ENCODE assay signal across 8 mouse cellular contexts in genomic region chr14:54636954-54637353, GRCm38 (mm10). TPM values are rescaled to one million over a fixed set of nuclear protein-coding genes. Genes with fewer than 3 reads are reported as not detected.
DNase-seq lines count a peak whose midpoint lies in the region; ATAC-seq and TF ChIP-seq lines count a peak whose summit lies in the region.

No protein-coding gene starts in this region.

- H3K9me3 ChIP-seq in forebrain, postnatal 0 days (ENCODE audit: low read length), result no peaks in the 10 kb centered on the region
- no peaks in the 10 kb centered on the region for H3K9me3 ChIP-seq in forebrain, embryonic 15.5 days
- H3K9me3 ChIP-seq in liver, embryonic 11.5 days (ENCODE audit: control insufficient read depth, low read length), result no peaks in the 10 kb centered on the region
- no peaks in the 10 kb centered on the region for H3K9me3 ChIP-seq in liver, embryonic 14.5 days (ENCODE audit: control insufficient read depth, low read length)

- TF ChIP-seq POLR2A in liver, adult 2 months (IDR thresholded peaks at IDR 0.05; ENCODE audit: extremely low read depth, insufficient read depth, low read length), result no peak

- intact Hi-C loops in left cerebral cortex, postnatal 36 days (cut with DNase I), result no loop called here

- no peaks in the 10 kb centered on the region for H3K27me3 ChIP-seq in forebrain, postnatal 0 days (ENCODE audit: insufficient read depth, low read length)
- H3K27me3 ChIP-seq in forebrain, embryonic 15.5 days, result no peaks in the 10 kb centered on the region
- no peaks in the 10 kb centered on the region for H3K27me3 ChIP-seq in liver, adult 2 months (ENCODE audit: control insufficient read depth, insufficient read depth, low read length)
- H3K27me3 ChIP-seq in liver, embryonic 11.5 days (replicated peaks; ENCODE audit: control insufficient read depth, insufficient read depth, low read length), result 0 out of 2 replicates have a peak, but pooled peaks cover 3% of the 10 kb centered on the region
- peaks cover 3% of the 10 kb centered on the region; the same call in 1 of the 2 replicates for H3K27me3 ChIP-seq in liver, embryonic 14.5 days (ENCODE audit: control insufficient read depth, insufficient read depth, low read length)

- peak; percentile 91 for TF ChIP-seq CTCF in forebrain, postnatal 0 days (IDR thresholded peaks at IDR 0.05; ENCODE audit: low read depth)
- peak; percentile 87 for TF ChIP-seq CTCF in liver, adult 2 months (IDR thresholded peaks at IDR 0.05; ENCODE audit: low read depth, low read length)
- TF ChIP-seq CTCF in liver, embryonic 14.5 days (IDR thresholded peaks at IDR 0.05; ENCODE audit: low read depth), result peak; percentile 94

- H3K36me3 ChIP-seq in forebrain, postnatal 0 days (ENCODE audit: insufficient read depth), result peaks cover 26% of the 10 kb centered on the region
- peaks cover 35% of the 10 kb centered on the region for H3K36me3 ChIP-seq in forebrain, embryonic 15.5 days
- no peaks in the 10 kb centered on the region for H3K36me3 ChIP-seq in liver, adult 2 months (ENCODE audit: control insufficient read depth, insufficient read depth, low read length)
- peaks cover 14% of the 10 kb centered on the region for H3K36me3 ChIP-seq in liver, embryonic 11.5 days (ENCODE audit: control insufficient read depth, insufficient read depth, low read length)
- no peaks in the 10 kb centered on the region for H3K36me3 ChIP-seq in liver, embryonic 14.5 days (replicated peaks; ENCODE audit: control insufficient read depth, insufficient read depth, low read depth)

- TF ChIP-seq EP300 in liver, embryonic 14.5 days (IDR thresholded peaks at IDR 0.05; ENCODE audit: low read depth), result no peak

- DNase-seq in forebrain, postnatal 0 days, result peak; percentile 49
- DNase-seq in liver, adult 2 months (ENCODE audit: extremely low read depth, low read depth, low spot score), result peak; percentile 39
- DNase-seq in liver, embryonic 11.5 days (ENCODE audit: low spot score), result no peak
- peak; percentile 53 to 69 for DNase-seq in adrenal gland, postnatal 36 days
- no peak for DNase-seq in liver, embryonic 14.5 days (ENCODE audit: low read depth in 3 of 3, low spot score in 3 of 3)
- DNase-seq in thymus, postnatal 14 days, result peak; percentile 60
- no peak for DNase-seq in left cerebral cortex, postnatal 36 days (ENCODE audit: low spot score in 2 of 2)

- no peak overlapping the region for H3K27ac ChIP-seq in forebrain, postnatal 0 days (ENCODE audit: low read depth, low read length)
- H3K27ac ChIP-seq in forebrain, embryonic 15.5 days (replicated peaks), result no peak overlapping the region
- no peak overlapping the region for H3K27ac ChIP-seq in liver, adult 2 months (replicated peaks; ENCODE audit: insufficient read depth, low read depth, low read length)
- no peak overlapping the region for H3K27ac ChIP-seq in liver, embryonic 11.5 days (ENCODE audit: low read depth, low read length)
- H3K27ac ChIP-seq in liver, embryonic 14.5 days, result no peak overlapping the region

- H3K4me1 ChIP-seq in forebrain, postnatal 0 days (ENCODE audit: insufficient read depth), result peaks cover 4% of the 10 kb centered on the region; the same call in 1 of the 2 replicates
- peaks cover 25% of the 10 kb centered on the region for H3K4me1 ChIP-seq in forebrain, embryonic 15.5 days
- no peaks in the 10 kb centered on the region for H3K4me1 ChIP-seq in liver, adult 2 months (ENCODE audit: control insufficient read depth, insufficient read depth, low read length)
- H3K4me1 ChIP-seq in liver, embryonic 11.5 days (replicated peaks; ENCODE audit: control insufficient read depth, insufficient read depth, low read length), result 0 out of 2 replicates have a peak, but pooled peaks cover 9% of the 10 kb centered on the region
- no peaks in the 10 kb centered on the region for H3K4me1 ChIP-seq in liver, embryonic 14.5 days (replicated peaks; ENCODE audit: control insufficient read depth in 2 of 2, insufficient read depth in 2 of 2, low read length in 1 of 2)

- 51% methylated on average over 8 of the region's 8 CpGs for WGBS in forebrain, postnatal 0 days
- 44% methylated on average over 8 of the region's 8 CpGs for WGBS in forebrain, embryonic 15.5 days
- WGBS in liver, adult 2 months, result 50% methylated on average over 8 of the region's 8 CpGs
- 52% methylated on average over 8 of the region's 8 CpGs for WGBS in liver, embryonic 11.5 days
- WGBS in liver, embryonic 14.5 days (ENCODE audit: insufficient replicate concordance), result 42% methylated on average over 8 of the region's 8 CpGs

- ATAC-seq in forebrain, postnatal 0 days, result no peak
- ATAC-seq in forebrain, embryonic 15.5 days (replicated peaks), result no peak
- no peak for ATAC-seq in liver, embryonic 11.5 days (replicated peaks; ENCODE audit: low FRiP score)
- ATAC-seq in liver, embryonic 14.5 days (ENCODE audit: insufficient read depth), result no peak

- no peaks in the 10 kb centered on the region for H3K79me2 ChIP-seq in liver, adult 2 months (ENCODE audit: control insufficient read depth, insufficient read depth, low read length)

- H3K9ac ChIP-seq in forebrain, postnatal 0 days, result no peak overlapping the region
- H3K9ac ChIP-seq in forebrain, embryonic 15.5 days (replicated peaks), result no peak overlapping the region
- H3K9ac ChIP-seq in liver, adult 2 months (ENCODE audit: low read depth, low read length), result no peak overlapping the region
- H3K9ac ChIP-seq in liver, embryonic 11.5 days (ENCODE audit: low read depth, low read length), result no peak overlapping the region
- H3K9ac ChIP-seq in liver, embryonic 14.5 days (replicated peaks), result no peak overlapping the region

- H3K4me2 ChIP-seq in forebrain, postnatal 0 days (ENCODE audit: low read depth), result no peak overlapping the region
- no peak overlapping the region for H3K4me2 ChIP-seq in forebrain, embryonic 15.5 days (replicated peaks)
- H3K4me2 ChIP-seq in liver, embryonic 11.5 days, result no peak overlapping the region
- no peak overlapping the region for H3K4me2 ChIP-seq in liver, embryonic 14.5 days (ENCODE audit: low read depth)

- H3K4me3 ChIP-seq in forebrain, postnatal 0 days (ENCODE audit: low read depth, low read length), result no peak overlapping the region
- no peak overlapping the region for H3K4me3 ChIP-seq in forebrain, embryonic 15.5 days
- no peak overlapping the region for H3K4me3 ChIP-seq in liver, adult 2 months (ENCODE audit: insufficient read depth, low read depth, low read length)
- H3K4me3 ChIP-seq in liver, embryonic 11.5 days (ENCODE audit: low read depth, low read length), result no peak overlapping the region
- no peak overlapping the region for H3K4me3 ChIP-seq in liver, embryonic 14.5 days (ENCODE audit: insufficient read depth in 1 of 2, low read depth in 2 of 2, low read length in 2 of 2)

RNA-seq across cellular contexts. Expression of gene Gm17606, which starts 3.8 kb away (rescaled TPM):
- not detected in 2 replicates for total RNA-seq in forebrain, postnatal 0 days (2014; rRNA removed)
- polyA plus RNA-seq in forebrain, postnatal 0 days (2015; fragmentation: Nextera tagmentation; extraction: Ambion mirVana), result not detected in 2 replicates
- polyA plus RNA-seq in forebrain, embryonic 15.5 days (2015; fragmentation: Nextera tagmentation; extraction: Ambion mirVana), result not detected in 2 replicates
- total RNA-seq in liver, adult 2 months (2014; rRNA removed), result not detected in 2 replicates
- not detected in 2 replicates for polyA plus RNA-seq in liver, adult 2 months (2012; rRNA removed)
- polyA plus RNA-seq in liver, embryonic 11.5 days (2014; fragmentation: Nextera tagmentation; extraction: Ambion mirVana), result not detected in 2 replicates
- not detected for total RNA-seq in adrenal gland, postnatal 36 days (2021)
- polyA plus RNA-seq in liver, embryonic 14.5 days (2012; rRNA removed), result not detected in 2 replicates
- not detected in 2 replicates for polyA plus RNA-seq in liver, embryonic 14.5 days (2014; fragmentation: Nextera tagmentation; extraction: Ambion mirVana)
- total RNA-seq in left cerebral cortex, postnatal 36 days (2021), result not detected

RNA-seq across cellular contexts. Expression of gene Cdh24, which starts 4.2 kb away (rescaled TPM):
- 15.6 and 21.7 TPM in 2 replicates for total RNA-seq in forebrain, postnatal 0 days (2014; rRNA removed)
- polyA plus RNA-seq in forebrain, postnatal 0 days (2015; fragmentation: Nextera tagmentation; extraction: Ambion mirVana), result 3.8 and 4.6 TPM in 2 replicates
- 7.6 and 8.6 TPM in 2 replicates for polyA plus RNA-seq in forebrain, embryonic 15.5 days (2015; fragmentation: Nextera tagmentation; extraction: Ambion mirVana)
- 0.09 and 0.27 TPM in 2 replicates for total RNA-seq in liver, adult 2 months (2014; rRNA removed)
- 0.37 and 0.73 TPM in 2 replicates for polyA plus RNA-seq in liver, adult 2 months (2012; rRNA removed)
- polyA plus RNA-seq in liver, embryonic 11.5 days (2014; fragmentation: Nextera tagmentation; extraction: Ambion mirVana), result 1.7 and 1.9 TPM in 2 replicates
- 1 to 10 TPM in 1 of 2 experiments, under 1 TPM in 1; 0.95 to 1.4 TPM for total RNA-seq in adrenal gland, postnatal 36 days (2021)
- polyA plus RNA-seq in liver, embryonic 14.5 days (2012; rRNA removed), result 1.4 and 1.6 TPM in 2 replicates
- 0.08 and 0.13 TPM in 2 replicates for polyA plus RNA-seq in liver, embryonic 14.5 days (2014; fragmentation: Nextera tagmentation; extraction: Ambion mirVana)
- 1 to 10 TPM; 7.0 to 9.6 TPM for total RNA-seq in left cerebral cortex, postnatal 36 days (2021)

RNA-seq across cellular contexts. Expression of gene Psmb11, which starts 15.7 kb away (rescaled TPM):
- total RNA-seq in forebrain, postnatal 0 days (2014; rRNA removed), result under 0.01 TPM in 1 of 2 replicates, not detected in the other
- 0.04 and 0.08 TPM in 2 replicates for polyA plus RNA-seq in forebrain, postnatal 0 days (2015; fragmentation: Nextera tagmentation; extraction: Ambion mirVana)
- polyA plus RNA-seq in forebrain, embryonic 15.5 days (2015; fragmentation: Nextera tagmentation; extraction: Ambion mirVana), result 0.15 TPM in 1 of 2 replicates, not detected in the other
- not detected in 2 replicates for total RNA-seq in liver, adult 2 months (2014; rRNA removed)
- polyA plus RNA-seq in liver, adult 2 months (2012; rRNA removed), result not detected in 2 replicates
- polyA plus RNA-seq in liver, embryonic 11.5 days (2014; fragmentation: Nextera tagmentation; extraction: Ambion mirVana), result not detected in 2 replicates
- total RNA-seq in adrenal gland, postnatal 36 days (2021), result not detected
- polyA plus RNA-seq in liver, embryonic 14.5 days (2012; rRNA removed), result not detected in 2 replicates
- 0.03 TPM in 1 of 2 replicates, not detected in the other for polyA plus RNA-seq in liver, embryonic 14.5 days (2014; fragmentation: Nextera tagmentation; extraction: Ambion mirVana)
- under 1 TPM; 0.27 to 0.30 TPM for total RNA-seq in left cerebral cortex, postnatal 36 days (2021)

RNA-seq across cellular contexts. Expression of gene Psmb5, which starts 19.1 kb away (rescaled TPM):
- total RNA-seq in forebrain, postnatal 0 days (2014; rRNA removed), result 180 and 239 TPM in 2 replicates
- polyA plus RNA-seq in forebrain, postnatal 0 days (2015; fragmentation: Nextera tagmentation; extraction: Ambion mirVana), result 420 and 499 TPM in 2 replicates
- 430 and 444 TPM in 2 replicates for polyA plus RNA-seq in forebrain, embryonic 15.5 days (2015; fragmentation: Nextera tagmentation; extraction: Ambion mirVana)
- 179 and 181 TPM in 2 replicates for total RNA-seq in liver, adult 2 months (2014; rRNA removed)
- 217 and 221 TPM in 2 replicates for polyA plus RNA-seq in liver, adult 2 months (2012; rRNA removed)
- polyA plus RNA-seq in liver, embryonic 11.5 days (2014; fragmentation: Nextera tagmentation; extraction: Ambion mirVana), result 411 and 417 TPM in 2 replicates
- 100 to 1,000 TPM; 347 to 407 TPM for total RNA-seq in adrenal gland, postnatal 36 days (2021)
- polyA plus RNA-seq in liver, embryonic 14.5 days (2012; rRNA removed), result 95.4 and 111 TPM in 2 replicates
- polyA plus RNA-seq in liver, embryonic 14.5 days (2014; fragmentation: Nextera tagmentation; extraction: Ambion mirVana), result 205 and 223 TPM in 2 replicates
- total RNA-seq in left cerebral cortex, postnatal 36 days (2021), result 100 to 1,000 TPM; 164 to 176 TPM

RNA-seq across cellular contexts. Expression of gene 4931414P19Rik, which starts 31.2 kb away (rescaled TPM):
- 6.5 and 12.8 TPM in 2 replicates for total RNA-seq in forebrain, postnatal 0 days (2014; rRNA removed)
- 2.2 and 3.1 TPM in 2 replicates for polyA plus RNA-seq in forebrain, postnatal 0 days (2015; fragmentation: Nextera tagmentation; extraction: Ambion mirVana)
- 8.0 and 8.9 TPM in 2 replicates for polyA plus RNA-seq in forebrain, embryonic 15.5 days (2015; fragmentation: Nextera tagmentation; extraction: Ambion mirVana)
- total RNA-seq in liver, adult 2 months (2014; rRNA removed), result 3.0 and 3.1 TPM in 2 replicates
- 2.6 and 4.3 TPM in 2 replicates for polyA plus RNA-seq in liver, adult 2 months (2012; rRNA removed)
- 5.6 and 5.8 TPM in 2 replicates for polyA plus RNA-seq in liver, embryonic 11.5 days (2014; fragmentation: Nextera tagmentation; extraction: Ambion mirVana)
- 1 to 10 TPM; 4.3 to 6.0 TPM for total RNA-seq in adrenal gland, postnatal 36 days (2021)
- polyA plus RNA-seq in liver, embryonic 14.5 days (2012; rRNA removed), result 2.2 and 4.3 TPM in 2 replicates
- polyA plus RNA-seq in liver, embryonic 14.5 days (2014; fragmentation: Nextera tagmentation; extraction: Ambion mirVana), result 1.1 and 1.9 TPM in 2 replicates
- total RNA-seq in left cerebral cortex, postnatal 36 days (2021), result 1 to 10 TPM; 6.6 to 8.4 TPM

Comparison
In these comparisons a context has a peak if more than half of its experiments do, and no peak if none do; other contexts are left out.
1. DNase-seq: peak in forebrain, postnatal 0 days (single experiment), liver, adult 2 months (single experiment), adrenal gland, postnatal 36 days (2 of 2) and thymus, postnatal 14 days (single experiment); none in liver, embryonic 11.5 days (single experiment), liver, embryonic 14.5 days (0 of 3) and left cerebral cortex, postnatal 36 days (0 of 2).
2. Peak in every context shown above with its lines, with median percentiles within 50 percentile points of each other: CTCF ChIP-seq.